Mouse (Mus musculus): ENCODE results near the gene Rrad.
"Not testable (repeated sequence)": the region's sequence is repeated elsewhere in the genome, so short reads cannot be mapped to it uniquely, and the experiment has no call there.

The Rrad gene

DNA sequence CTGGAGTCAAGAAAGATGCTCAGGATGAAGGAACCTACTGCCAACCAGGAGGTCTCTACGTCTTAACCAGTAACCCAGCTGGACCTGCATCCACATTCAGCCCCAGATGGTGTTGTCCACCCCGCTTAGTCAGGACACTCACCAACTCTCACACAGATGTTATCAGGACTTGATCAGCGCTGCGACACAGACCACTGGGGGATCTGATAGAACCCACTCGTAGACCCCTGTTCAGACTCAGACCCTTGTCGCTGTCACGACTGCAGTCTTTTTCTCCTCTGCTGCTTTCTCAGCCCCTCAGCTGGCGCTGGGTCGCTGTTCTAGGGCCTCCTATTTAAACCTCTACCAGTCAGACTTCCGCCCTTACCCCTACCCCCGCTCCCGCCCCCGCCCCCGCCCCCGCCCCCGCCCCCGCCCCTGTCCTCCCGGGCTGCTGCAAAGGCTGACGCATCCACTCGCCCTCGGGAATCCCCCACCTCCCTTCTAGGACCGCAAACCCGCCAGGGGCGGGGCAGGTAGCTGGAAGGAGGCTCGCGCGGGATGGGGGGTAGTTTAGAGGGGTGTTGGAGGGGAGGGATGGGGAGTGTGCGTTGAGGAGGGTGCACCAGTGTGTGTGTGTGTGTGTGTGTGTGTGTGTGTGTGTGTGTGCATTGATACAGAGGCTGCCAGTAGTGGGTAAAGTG is at the start of gene Rrad:
Gene Rrad (minus strand): TSS at position 347 of the 683 bp plus-strand sequence.
- peak in 1 of 2 experiments; percentile 24 for DNase-seq (ENCODE audit: low spot score in 2 of 2)

DNA sequence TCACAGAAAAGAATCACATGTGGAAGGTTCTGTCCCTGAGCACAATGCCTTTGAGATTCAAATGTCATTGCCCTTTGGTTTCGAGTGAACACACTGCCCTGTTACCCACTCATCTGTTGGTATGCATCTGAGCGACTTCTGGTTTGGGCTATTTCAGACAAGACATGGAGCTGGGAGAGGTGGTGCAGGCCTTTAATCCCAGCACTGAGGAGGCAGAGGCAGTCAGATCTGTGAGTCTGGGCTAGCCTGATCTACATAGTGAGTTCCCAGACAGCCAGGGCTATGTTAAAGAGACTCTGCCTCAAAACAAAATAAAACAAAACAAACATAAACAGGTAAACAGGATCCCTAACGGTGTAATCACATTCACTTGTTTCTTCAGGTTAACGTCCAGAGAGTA is 24.5 kb upstream of the Rrad start:
- DNase-seq (ENCODE audit: low spot score in 2 of 2): no peak

DNA sequence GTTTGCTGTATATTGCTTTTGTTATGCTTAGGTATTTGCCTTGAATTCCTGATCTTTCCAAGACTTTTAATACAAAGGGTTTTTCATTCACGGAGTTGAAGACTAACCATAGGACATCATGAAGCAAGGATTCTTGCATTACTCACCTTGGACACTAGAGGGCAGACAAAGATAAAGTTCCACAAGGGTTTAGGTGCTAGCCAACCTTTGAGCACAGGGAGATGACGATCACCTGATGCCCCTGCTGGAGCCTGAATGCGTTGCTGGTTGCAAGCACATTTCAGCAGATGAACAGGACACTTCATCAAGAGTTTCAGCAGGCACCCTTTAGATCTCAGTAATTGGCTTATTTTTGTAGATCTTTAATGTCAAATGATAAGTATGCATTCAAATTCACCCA is 23.9 kb upstream of the Rrad start:
- DNase-seq (ENCODE audit: low spot score in 2 of 2): peak; percentile 48 to 57

GRCm38 (mm10) chr8:104644187-104644586 is 13.1 kb upstream of the Rrad start:
- not testable (repeated sequence) for DNase-seq (ENCODE audit: low spot score in 2 of 2)

- DNase-seq (ENCODE audit: low spot score in 2 of 2): no peak
Measured at GRCm38 (mm10) chr8:104642324-104642654, 11.2 kb upstream of the Rrad start.

GRCm38 (mm10) chr8:104641426-104642323 is 10.5 kb upstream of the Rrad start, which contains the start of gene Ciao2b:
TSS of gene Ciao2b (minus strand) at chr8:104641965.
- DNase-seq (ENCODE audit: low spot score in 2 of 2): peak; percentile 87 to 88

GRCm38 (mm10) chr8:104640831-104641370 is 9.8 kb upstream of the Rrad start:
- no peak for DNase-seq (ENCODE audit: low spot score in 2 of 2)

DNA sequence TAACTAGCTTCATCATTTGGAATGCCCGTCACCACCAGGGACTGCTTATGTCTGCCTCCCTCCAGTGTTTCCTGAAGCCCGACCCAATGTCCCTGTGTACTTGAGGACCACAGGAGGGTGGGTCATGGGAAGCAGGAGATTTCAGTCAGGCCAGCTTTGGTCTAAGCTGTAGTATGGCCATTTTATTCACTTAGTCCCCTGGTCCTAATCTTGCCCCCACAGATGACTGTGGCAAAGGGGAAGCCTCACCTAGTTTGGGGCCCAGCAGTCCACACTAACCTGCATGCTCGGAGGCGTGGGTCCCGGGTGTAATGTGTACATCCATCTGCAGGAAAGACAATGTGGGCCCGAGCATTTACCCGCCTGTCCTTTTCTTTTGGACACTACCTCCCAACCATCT is 9.1 kb upstream of the Rrad start:
- no peak for DNase-seq (ENCODE audit: low spot score in 2 of 2)

DNA sequence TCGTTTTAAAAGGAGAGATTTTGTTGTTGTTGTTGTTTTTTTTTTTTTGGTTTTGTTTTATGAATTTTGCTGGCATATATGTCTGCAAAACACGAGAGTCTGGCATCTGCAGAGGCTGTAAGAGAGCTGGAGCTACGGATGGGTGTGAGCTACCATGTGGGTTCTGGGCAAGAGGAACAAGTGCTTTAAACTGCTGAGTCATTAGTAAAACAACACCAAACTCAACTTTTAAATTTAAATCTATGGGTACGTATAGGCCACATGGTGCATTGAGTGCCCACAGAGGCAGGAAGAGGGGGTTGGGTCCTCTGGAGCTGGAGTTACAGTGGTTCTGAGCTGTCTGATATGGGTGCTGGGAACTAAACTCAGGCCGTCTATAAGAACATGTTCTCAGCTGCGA is 6.9 kb upstream of the Rrad start:
- no peak for DNase-seq (ENCODE audit: low spot score in 2 of 2)

GRCm38 (mm10) chr8:104635004-104635710 is 4.0 kb upstream of the Rrad start:
- DNase-seq (ENCODE audit: low spot score in 2 of 2): no peak

- DNase-seq (ENCODE audit: low spot score in 2 of 2): no peak
Measured at GRCm38 (mm10) chr8:104633156-104633744, 2.1 kb upstream of the Rrad start.

DNA sequence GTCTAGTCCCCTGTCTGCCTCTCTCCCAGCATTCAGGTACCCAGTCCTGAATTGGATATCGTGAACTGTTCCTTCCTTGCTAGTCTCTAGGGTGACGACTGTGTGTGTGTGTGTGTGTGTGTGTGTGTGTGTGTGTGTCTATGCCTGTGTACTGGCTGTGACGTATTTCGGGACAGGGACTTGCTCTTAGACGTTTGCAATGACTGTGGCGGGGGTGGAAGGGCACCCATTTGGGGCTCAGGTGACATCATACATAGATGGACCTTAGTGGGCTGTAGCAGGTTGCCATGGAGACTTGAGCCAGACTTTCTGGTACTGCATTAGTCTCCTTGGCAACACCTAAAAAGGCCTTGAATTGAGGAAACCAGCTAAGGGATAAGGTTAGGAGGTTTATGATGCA is 1.4 kb upstream of the Rrad start:
- DNase-seq (ENCODE audit: low spot score in 2 of 2): no peak

- DNase-seq (ENCODE audit: low spot score in 2 of 2): no peak
Measured at GRCm38 (mm10) chr8:104631975-104632374, 848 bp upstream of the Rrad start.

GRCm38 (mm10) chr8:104630574-104630973 is 553 bp downstream of the Rrad start:
- DNase-seq (ENCODE audit: low spot score in 2 of 2): no peak

DNA sequence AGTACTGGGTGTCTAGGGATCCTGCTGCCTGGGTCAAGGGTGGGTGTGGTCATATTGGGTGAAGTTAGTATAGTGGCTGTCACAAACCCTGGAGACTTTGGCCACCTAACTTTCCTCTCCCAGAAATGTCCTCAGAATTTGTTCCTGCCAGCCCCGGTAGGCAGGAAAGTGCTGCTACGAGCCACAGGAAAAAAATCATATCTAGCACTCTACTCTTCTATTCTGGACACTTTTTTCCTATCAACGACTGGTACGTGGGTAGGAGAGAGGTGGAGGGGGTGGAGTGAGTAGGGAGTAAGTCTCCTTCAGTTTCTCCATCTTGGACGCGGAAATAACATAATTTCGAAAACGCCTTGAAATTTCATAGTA is 1.0 kb downstream of the Rrad start:
- no peak for DNase-seq (ENCODE audit: low spot score in 2 of 2)

DNA sequence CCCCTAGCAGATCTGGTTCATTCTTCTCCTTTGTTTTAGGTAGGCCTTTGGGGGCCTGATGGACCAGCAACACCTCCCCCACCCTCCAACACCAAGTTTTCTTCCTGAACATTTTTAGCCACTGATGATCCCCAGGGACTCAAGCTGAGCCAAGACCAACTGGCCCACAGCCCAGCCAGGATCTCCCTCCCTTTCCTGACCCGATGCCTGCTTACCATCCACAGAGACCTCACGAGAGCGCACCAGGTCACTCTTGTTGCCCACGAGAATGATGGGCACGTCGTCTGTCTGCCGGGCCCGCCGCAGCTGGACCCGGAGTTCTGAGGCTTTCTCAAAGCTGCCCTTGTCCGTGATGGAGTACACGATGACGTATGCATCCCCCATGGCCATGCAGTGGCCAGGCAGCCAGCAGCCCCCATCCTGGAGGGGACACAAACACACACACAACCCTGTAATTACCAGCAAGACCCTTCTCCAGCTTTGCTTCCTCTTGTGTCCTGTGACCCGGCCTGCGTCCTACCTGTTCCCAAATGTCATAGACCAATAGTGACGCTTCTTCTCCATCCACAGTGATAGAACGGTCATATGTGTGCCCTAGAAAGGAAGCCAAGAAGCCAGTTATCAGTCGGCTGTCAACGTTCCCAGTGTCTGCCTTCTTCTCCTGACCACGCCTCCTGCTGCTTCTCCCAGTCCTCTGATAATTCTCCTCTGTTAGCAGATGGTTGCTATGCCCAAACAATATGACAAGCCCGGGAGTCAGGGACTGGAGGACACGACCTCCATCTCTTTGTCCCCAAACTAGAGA is 1.6 kb downstream of the Rrad start:
- peak in 1 of 2 experiments; percentile 56 for DNase-seq (ENCODE audit: low spot score in 2 of 2)

DNA sequence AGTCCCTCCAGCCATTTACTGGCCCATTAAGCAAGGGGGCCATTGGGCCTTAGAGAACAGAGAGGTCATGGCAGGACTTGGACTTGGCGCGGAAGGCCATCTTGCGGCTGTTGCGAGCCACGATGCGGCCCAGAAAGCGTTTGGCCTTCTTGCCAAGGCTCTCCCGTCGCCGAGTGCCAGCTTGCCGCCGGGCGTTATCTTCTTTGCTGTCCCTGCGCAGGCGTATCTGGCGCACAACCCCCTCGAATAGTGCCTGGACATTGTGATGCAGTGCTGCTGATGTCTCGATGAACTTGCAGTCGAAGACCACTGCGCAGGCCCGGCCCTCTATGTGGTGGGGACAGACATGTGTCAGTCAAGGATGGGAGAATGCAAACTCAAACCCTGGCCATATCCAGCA is 2.7 kb downstream of the Rrad start:
- no peak for DNase-seq (ENCODE audit: low spot score in 2 of 2)

DNA sequence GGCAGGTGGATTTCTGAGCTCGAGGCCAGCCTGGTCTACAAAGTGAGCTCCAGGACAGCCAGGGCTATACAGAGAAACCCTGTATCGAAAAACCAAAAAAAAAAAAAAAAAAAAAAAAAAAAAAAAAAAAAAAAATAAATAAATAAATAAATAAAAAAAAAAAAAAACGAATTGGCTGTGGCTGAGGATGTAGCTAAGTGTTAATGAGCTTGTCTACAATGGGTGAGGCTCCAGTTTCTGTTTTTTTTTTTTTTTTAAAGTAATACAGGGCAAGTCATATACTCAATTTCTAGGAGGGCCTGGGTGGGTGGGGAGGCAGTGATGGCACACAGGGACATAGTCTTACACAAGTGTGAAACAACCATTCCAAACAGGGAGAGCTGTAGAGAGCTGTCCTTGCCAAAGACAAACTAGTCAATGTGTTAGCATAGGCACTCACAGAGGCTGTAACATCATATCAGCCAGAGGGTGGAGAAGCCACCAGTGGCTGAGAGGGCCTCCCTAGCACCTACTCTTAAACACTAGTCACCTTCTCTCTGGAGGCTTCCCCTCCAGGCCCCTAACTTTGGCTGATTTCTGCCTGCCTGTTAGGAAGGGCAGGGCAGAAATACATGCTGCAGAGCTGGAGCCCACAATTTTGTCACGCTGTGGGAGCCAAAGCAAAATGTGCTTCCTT is 3.9 kb downstream of the Rrad start:
- DNase-seq (ENCODE audit: low spot score in 2 of 2): no peak

DNA sequence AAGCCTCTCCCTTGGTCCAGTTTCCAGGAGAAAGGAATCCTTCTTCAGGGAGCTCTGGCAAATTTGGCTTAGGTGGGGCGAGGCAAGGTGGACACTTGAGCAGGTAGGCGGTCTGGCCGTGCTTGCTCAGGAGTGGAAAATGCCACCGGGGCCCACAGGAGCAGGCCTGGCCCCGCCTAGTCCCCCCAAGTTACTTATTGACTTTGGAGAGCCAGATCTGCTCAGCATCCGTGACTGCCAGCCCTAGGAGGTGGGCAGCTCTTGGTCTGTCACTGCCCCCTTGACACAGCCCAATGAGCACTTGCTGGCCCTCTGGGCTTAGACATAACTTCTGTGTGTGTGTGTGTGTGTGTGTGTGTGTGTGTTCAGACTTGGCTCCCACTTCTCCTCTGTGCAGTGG is 7.0 kb downstream of the Rrad start, which contains the start of gene Cdh16:
Gene Cdh16 (minus strand): TSS at position 236 of the 400 bp plus-strand sequence.
- DNase-seq (ENCODE audit: low spot score in 2 of 2): no peak

DNA sequence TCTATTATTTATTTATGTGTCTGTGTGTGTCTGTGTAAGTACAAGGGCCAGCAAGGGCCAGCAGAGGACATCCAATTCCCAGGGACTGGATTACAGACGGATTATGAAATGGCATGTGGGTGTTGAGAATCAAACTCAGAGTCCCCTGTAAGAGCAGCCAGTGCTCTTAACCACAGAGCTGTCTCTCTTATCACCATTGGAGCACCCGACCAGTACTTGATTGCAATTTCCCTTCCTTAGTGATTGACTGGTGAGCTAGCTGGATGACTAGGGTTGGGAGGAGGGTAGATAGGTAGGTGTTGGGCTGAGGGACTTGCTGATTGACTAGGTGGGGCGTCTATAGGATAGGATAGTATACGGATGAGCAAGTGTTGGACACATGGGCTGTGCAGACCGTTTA is 10.4 kb downstream of the Rrad start:
- no peak for DNase-seq (ENCODE audit: low spot score in 2 of 2)

Data from urinary bladder, postnatal 36 days (tissue).